Mouse (Mus musculus): ENCODE results near the gene Zmiz1.
A peak's percentile ranks its signal among the peaks of the same experiment; 100 is the strongest.

Gene Zmiz1

GRCm38 (mm10) chr14:25516640-25517591, 57.9 kb downstream of the Zmiz1 start:
- peak; percentile 76 for DNase-seq

GRCm38 (mm10) chr14:25518645-25519044, 59.7 kb downstream of the Zmiz1 start:
- no peak for DNase-seq

DNA sequence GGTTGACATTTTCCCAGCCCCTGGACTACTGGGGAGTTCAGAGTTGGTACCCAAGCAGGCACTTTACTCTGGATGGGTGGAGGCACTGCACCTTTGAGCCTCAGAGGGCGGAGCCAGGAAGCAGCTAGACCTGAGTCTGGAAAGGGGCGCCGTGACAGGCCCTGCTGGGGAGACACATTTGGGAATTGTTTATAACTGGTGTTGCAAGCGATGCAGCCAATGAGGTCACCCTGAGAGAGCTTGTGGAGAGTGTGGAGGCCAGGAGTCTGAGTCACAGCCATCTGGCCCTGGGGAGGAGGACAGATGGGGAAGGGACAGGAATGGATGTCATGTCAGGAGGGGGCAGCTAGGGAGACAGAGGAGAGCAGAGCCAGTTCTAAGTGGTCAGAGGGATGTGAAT, 60.7 kb downstream of the Zmiz1 start:
- no peak for DNase-seq

DNA sequence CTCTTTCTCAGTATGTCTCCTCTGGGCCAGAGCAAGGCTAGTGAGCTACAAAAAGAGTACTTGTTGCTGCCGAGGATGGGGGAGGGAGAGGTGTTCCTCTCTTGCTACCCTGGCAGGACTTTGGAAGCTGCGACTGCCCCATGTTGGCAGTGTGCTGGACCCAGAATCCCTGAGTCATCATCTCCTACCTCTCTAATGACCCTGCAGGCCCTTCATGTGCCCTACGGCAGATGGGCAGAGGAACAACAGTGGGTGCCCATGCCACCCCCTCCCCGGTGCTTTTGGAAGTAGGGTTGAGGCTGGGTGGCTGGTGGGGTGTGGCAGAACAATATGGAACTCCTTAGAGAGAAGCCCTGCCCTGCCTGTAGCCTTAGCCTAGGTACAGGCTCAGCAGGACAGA, 61.6 kb downstream of the Zmiz1 start:
- DNase-seq: no peak

GRCm38 (mm10) chr14:25520991-25521390, 62.0 kb downstream of the Zmiz1 start:
- DNase-seq: no peak

DNA sequence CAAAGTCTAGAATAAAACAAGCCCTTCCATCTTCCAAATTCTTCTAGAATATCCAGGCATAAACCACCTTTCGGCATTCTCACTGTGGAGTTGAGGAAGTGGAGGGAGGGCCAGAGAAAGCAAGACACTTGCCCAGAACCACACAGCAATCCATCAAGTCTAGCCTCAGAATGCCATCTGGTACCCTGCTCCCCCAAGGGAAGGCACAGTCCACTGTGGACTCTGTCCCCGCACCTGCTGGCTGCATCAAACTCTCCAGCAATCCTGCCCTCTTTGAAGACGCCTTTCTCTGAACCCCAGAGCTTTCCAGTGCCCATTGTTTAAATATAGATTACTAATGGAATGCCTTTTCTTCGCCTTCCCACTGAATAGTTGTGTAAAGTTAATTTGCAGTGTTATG, 62.5 kb downstream of the Zmiz1 start:
- DNase-seq: no peak

DNA sequence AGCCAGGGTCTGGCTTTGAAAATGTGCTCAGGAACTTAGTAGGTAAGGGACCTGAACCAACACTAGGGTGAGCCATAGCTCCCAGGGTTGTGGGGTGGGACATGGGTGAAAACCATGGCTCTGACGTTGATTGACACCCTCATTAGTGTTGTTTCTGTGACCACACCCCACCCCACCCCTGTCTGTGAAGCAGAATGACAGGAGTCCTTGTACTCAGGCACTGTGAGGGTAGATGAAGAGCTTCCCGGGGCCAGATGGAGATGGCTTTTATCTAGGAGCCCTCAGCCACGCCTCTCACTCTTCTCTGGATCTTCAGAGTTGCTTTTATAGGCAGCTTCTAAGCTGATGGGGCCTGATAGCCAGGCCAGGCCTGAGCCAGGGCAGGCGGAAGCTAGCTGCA, 63.4 kb downstream of the Zmiz1 start:
- peak; percentile 85 for DNase-seq

DNA sequence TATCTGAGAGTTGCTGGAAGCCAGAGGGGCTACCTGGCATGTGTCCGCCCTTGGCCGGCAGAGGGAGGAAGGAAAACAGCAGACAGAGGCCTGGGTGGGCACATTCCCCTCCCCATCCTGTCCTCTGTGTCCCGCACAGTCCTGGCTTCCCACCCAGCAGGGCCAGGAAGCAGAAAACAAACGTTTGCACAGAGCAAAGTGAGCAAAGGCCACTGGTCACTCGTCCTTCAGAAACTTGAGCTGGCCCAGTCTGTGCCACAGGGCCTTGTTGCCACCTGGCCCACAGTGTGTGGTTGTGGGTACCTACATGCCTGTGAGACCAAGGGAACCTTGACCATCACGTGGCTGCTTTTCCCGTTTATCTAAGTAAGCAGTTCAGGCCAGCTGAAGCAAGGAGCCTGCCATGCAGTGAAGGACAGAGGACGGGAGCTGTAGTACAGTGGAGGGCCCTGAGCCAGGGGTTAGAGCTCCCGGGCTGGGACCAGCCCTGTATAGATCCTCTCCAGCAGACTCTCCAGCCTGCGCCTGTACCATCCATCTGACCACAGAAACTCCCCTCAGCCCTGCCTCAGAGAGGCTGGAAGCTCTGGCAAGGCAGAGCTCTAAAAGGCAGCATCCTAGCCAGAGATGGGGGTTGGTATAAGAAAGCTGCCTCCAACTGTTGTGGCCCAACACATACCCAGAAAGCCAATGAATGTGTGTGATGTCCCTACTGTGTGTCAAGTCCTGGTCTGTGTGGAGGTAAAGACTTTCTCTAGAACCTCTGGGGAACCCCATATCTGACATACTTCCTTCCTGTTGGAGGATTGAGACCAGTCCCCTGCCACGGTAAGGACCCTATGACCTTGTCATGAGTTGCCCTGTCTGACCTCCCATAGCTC, 64.5 kb downstream of the Zmiz1 start:
- peak; percentile 37 for DNase-seq

DNA sequence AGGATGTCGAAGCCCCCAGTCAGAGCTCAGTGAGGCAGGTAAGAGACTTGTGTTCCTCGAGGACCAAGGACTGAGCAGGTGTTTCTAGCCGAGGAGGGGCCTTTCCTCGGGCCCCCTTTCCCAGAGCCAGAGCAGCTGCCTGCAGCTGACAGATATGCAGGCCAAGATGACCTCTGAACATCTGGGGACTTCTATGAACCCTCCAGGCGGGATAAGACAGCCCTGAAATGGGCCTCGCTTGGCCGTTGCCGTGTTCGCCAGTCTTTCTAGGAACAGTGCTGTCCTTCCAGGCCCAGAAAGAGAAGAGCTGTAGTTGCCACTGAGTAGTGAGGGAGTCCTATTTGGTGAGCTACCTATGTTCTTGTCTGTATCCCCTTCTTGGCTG, 65.1 kb downstream of the Zmiz1 start:
- DNase-seq: peak; percentile 64

DNA sequence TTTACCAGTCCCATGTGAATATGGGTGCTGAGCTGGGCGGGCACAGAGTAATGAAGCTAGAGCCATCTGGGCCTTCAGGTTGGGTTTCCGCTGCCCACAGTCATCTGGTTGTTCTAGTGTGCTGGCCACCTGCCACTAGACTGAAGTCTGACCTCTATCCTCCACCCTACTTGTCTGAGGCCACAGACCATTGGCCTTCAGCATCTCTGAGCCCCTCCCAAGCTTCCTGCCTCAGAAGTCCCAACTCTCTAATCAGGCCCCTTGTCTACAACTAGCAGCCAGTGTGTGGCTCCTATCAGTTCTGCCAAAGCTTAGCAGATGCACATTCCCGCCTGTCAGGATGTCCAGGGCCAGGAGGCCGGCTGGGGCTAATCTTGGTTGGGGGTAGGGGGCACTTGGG, 65.9 kb downstream of the Zmiz1 start:
- DNase-seq: peak; percentile 82

GRCm38 (mm10) chr14:25525729-25526128, 66.7 kb downstream of the Zmiz1 start:
- no peak for DNase-seq

GRCm38 (mm10) chr14:25526872-25527271, 67.9 kb downstream of the Zmiz1 start:
- DNase-seq: no peak

GRCm38 (mm10) chr14:25527321-25527720, 68.3 kb downstream of the Zmiz1 start:
- DNase-seq: no peak

DNA sequence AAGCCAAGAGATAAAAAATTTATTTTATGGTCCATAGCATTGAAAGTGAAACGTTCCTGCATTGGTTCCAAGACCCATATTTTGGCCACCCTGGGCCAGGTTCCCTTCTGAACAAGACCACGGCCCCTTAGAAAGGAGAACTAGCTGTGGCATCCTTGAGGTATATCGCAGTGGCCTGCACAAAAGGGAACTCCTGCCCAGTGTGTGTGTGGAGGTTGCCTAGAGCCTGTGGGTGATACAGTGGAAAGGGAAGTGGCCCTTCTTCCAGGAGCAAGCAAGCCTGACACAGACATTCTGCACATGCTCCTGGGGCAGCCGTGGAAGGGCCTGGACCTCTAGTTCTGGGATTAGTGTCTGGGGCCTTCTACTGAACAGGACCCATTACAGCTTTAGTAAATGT, 71.4 kb downstream of the Zmiz1 start:
- no peak for DNase-seq

DNA sequence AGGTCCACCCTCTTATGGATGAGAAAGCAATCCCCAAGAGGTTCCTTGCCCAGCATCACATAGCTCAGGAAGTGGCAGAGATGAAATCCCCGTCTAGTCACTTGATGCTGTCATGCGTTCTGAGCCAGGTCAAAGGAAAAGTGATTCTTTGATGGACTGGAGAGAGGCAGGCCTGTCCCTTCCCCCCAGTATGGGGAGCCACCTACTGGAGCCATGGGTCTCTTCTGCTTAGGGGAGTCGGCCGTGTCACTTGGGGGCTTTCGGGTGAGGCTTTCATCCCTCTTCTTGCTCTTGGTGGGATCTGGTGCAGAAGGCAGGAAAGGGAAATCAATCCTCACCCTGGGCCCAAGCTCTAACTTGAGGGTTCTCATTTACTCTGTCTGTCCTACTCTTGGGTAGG, 71.8 kb downstream of the Zmiz1 start:
- DNase-seq: no peak

GRCm38 (mm10) chr14:25533010-25533409, 74.0 kb downstream of the Zmiz1 start:
- peak; percentile 29 for DNase-seq

DNA sequence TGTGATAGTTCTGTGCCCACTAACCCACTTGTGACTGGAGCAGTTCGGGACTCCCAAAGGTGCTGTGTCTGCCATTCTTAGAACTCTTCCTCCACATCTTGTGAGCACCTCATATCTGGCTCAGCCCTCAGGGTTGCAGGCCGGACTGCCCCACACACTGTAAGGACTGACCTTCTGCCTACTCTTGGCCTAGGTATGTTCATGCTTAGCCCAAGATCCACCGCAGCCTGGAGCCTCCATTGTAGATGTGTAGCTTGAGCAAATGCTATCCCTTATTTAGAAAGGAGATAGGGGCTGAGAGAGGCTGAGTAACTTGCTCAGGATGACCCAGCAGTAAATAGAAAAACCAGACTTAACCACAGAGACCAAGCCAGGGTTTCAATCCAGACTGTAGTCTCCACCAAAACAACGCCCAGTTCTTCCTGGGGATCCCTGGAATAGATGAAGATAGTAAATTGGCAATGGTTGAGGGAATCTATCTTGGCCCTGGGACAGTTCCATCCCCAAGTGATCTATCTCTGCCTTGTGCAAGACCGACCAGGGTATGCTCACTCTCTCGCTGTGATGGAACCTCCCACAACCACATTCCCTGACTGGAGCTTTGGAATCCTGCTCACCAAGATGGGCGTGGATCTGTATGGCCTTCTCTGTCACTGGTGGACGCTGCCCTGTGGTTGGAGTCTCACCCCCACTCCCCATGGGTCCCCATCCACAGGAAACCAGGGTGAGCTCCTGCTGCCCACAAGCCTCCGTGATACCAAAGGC, 74.8 kb downstream of the Zmiz1 start:
- DNase-seq: no peak

- peak; percentile 54 for DNase-seq
Observed at GRCm38 (mm10) chr14:25534396-25534769, 75.4 kb downstream of the Zmiz1 start.

DNA sequence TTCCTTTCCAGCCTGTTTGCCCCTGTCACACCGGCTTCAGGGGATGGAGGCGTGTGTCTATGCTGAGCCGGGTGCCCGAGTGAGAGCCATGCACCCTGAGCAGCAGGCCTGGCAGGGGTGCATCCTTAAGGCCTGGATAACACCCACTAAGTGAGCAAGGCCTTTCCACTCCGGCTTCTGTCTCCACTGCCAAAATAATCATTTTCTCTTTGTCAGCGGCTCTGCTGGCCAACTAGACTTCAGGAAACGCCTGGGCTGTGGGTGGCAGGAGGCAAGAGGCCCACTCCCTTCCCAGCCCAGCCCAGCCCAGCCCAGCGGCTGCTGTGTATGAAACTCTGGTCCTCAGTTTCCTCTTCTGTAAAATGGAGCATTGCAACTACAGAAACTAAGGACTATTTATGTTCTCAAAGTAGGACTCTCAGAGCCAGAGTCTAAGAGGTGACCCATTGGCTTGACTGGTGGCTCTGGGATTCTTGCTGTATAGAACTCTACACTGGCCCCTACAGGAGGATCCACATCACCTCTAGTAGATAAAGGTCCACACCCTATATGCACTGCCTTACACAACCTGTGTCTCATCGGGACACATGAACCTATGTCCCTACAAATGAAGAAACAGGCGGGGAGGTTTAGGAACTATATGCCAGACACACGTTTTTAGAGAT, 76.1 kb downstream of the Zmiz1 start:
- peak; percentile 49 for DNase-seq

DNA sequence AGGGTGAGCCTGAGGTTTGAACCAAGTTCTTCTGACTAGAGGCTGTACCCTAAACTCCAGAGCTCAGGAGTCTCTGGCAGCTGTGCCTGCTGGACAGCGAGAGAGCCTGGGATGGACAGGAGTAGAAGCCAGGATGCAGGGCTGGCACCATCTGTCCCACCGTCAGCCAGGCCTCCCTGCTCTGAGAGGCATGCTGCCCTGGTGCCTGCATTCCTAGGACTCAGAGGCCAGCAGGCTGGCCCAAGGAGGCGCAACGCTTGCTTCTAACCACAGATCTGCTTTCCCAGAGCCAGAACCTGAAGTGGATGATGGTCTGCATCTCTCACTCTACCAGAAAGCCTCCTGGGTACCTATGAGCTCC, 76.6 kb downstream of the Zmiz1 start:
- DNase-seq: no peak

- DNase-seq: peak; percentile 74
Observed at GRCm38 (mm10) chr14:25536476-25536875, 77.5 kb downstream of the Zmiz1 start.

- no peak for DNase-seq
Observed at GRCm38 (mm10) chr14:25537351-25537750, 78.4 kb downstream of the Zmiz1 start.

GRCm38 (mm10) chr14:25538522-25538921, 79.5 kb downstream of the Zmiz1 start:
- no peak for DNase-seq
